Mouse (Mus musculus) retina, embryonic 14.5 days (tissue): Measurements from ENCODE around the gene Evi2a.
A peak's percentile ranks its signal among the peaks of the same experiment; 100 is the strongest.

Source experiments
- DNase-seq: peaks from one replicate; pipeline ENCODE4 v3.0.0-alpha.2; 2015; ENCODE audit warnings: low spot score

Gene Evi2a

DNA sequence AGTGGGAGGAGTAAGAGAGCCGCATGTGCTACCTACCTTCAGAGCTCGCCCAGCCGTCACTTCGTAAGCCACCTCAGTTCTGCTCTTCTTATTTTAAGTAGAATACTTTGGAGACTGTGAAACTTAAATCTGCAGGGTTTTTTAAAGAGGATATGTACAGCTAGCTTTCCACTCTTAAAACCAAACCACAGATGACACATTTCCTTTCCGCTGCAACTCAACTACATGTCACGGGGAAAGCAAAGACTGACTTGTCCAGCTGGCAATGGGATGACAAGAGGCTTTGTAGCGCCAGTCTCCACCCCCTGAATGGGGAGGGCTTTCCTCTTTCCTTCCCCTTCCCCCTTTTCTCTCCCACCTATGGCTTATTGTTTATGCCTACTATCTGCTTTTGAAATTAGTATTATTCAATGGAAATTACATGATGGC is at the start of gene Evi2a, which contains the start of gene Evi2:
Evi2a (minus strand) TSS at position 277 of the 429 bp plus-strand sequence.
Evi2 (minus strand) TSS at position 257 of the 429 bp plus-strand sequence.
- DNase-seq, result no peak

DNA sequence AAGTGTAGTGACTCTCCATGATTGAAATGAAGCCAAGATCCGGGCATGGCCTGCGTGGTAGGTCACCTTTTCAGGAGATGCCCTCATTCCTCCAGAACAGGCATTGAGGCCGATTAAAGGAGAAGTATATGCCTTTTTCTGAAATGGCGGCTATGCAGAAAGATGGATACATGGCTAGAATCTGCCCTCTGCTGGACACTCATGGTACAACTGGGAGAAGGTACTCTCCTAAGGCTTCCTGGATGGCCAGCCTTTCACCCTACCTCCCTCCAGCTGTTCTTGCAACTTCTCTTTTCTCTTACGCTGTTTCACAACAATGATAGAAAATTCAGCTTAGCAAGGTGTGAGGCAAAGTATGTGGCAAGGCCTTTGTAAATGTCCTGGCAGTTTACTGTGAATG is 47.3 kb upstream of the Evi2a start:
- peak; percentile 92 for DNase-seq

DNA sequence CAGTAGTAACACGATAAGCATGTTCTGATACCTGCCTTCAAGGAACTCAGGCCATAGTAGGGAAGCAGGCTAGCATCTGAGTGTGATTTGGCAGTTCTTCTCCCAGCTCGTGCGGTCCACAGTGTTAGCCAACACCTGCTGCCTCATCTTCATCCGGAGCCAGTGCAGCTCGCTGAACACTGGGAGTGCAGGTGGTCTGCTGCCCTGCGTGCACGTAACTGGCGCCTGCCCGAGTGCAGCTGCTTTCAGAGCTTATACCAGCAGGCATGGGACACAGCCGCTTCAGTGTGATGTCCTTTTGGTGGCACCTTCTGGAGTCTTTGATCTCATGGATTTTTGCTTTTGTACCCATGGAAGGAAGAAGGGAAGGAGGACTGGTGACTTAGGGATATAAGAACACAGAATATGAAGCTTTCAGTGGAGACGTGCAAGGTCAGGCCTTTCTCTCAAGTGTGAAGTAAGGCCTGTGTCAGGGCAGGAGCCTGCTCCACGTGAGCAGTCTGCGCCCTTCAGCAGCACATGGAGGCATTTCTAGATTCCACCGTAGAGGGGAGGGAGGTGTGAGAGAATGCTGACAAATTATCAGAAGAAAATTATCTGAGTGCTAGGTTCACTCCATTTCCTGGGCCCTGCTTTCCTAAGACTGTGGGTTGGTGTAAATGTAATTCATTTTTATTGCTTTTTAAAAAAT is 45.1 kb upstream of the Evi2a start:
- no peak for DNase-seq

DNA sequence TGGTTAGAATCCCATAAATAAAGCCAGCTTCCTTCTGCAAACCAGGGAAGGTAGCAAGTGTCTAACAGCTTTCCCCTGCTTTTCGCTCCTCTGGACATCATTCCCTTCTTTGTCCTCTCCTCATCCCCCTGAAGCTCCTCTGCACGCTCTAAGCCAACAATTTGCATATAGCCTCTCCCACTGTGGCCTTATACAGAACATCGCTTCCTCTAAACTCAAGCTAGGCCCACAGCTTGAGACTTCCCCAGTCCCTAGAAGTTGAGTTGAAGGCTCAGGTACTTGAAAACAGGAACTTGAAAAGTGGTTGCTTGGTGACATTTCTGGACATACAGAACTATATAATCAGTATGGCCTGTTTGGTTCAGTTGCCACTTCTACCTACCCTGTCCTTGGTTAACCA is 43.4 kb upstream of the Evi2a start:
- no peak for DNase-seq

DNA sequence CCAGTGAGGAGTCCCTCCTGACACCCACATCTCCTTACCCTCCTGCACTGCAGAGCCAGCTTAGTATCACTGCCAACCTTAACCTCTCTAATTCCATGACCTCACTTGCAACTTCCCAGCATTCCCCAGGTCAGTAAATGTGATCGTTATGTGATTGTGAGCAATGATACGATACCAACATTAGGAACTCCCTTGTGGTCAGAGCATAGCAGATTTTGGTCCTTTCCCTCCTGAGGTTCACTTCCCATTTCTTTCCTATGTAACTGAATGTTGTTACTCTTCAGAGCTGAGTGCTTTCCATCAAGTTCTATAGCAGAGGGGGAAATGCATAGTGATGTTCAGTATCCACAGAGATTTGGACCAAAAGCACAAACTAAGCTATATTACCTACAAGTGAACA is 39.9 kb upstream of the Evi2a start:
- DNase-seq, result no peak

DNA sequence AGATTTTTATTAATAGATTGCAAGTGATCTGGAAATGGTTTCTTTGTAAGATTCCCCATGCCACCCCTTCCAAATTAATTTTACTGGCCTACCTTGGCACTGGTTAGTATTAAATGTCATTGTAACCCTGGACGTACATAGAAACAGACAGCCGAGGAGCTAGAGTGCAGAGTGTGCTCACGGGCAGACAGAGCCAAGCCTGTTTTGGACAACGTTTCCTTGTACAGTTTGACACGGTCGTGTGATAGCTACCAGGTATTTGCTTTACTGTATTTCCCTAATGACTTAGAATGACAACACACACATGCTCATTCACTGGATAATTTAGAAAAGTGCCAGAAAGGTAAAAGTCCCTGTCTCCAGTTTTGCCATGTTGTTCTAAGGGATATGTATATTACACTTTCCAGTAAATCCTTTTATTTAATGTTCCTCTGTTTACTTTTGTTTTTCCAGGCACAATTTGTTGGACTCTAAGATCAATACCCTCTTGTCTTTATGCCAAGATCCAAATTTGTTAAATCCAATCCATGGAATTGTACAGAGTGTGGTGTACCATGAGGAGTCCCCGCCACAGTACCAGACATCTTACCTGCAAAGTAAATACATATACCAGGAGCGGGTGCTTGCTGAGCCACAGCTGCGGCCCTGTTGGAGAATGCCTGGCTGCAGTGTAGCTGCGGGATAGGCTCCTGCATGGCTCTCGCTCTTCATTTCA is 37.9 kb upstream of the Evi2a start:
- no peak for DNase-seq

DNA sequence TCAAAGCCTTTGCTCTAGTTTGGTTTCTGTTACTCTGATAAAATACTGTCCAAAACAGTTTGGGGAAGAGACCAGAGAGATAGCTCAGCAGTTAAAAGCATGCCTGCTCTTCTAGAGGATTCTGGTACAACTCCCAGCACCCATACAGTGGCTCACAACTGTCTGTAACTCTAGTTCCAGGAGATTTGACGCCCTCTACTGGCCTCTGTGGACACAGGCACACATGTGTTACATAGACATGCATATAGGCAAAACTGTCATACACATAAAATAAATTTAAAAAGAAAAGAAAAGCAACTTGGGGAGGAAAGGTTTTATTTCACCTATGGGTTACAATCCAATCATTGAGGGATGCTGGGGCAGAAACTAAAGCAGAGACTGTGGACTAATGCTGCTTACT is 36.5 kb upstream of the Evi2a start:
- DNase-seq, result no peak

DNA sequence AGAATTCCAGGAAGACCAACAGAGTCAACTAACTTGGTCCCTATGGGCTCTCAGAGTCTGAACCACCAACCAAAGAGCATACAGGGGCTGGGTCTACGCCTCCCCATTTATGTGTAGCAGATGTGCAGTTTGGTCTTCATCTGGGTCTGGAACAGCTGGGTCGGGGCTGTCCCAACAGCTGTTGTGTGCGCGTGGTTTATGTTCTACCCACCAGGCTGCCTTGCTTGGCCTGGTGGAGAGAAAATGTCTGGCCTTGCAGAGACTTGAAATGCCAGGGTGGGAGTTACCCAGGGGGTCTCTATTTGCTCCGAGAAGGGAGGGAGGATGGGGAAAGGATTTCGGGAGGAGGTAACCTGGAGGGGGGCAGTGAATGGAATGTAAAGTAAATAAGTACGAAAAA is 33.1 kb upstream of the Evi2a start:
- DNase-seq, result no peak

DNA sequence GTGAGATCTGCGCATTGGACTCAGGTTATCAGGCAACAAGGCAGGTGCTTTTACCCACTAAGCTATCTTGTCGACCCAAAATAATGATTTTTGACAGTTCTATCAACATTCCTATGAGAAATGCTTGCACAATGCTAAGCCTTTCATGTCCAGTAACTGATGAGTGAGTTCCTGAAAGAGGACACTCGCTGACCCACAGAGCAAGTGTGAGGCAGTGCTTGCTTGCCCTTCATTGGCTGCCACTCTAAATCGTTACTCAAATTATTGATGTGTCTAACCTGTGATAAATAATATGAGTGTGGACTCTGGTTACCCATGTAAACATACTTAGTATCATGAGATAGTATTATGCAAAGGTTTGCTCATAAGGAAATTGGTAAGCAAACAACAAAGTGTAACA is 30.1 kb upstream of the Evi2a start:
- DNase-seq, result no peak

DNA sequence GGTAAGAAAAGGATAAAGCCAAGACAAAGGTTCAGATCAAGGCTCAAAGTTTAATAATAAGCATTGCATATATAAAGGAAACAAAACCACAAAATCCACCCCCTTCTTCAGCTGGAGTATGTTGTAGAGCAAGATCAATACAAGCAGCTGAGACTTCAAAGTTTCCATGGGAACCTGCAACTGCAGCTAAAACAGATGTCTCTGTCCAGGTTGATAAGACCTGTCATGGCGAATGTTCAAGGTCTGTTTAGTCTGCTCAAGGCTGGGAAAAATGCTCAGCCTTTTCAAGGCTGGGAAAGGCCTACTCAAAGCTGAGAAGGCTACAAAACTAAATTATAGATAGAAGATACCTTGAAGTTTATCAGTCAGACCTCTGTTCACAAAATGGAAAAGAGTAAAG is 22.2 kb upstream of the Evi2a start:
- DNase-seq, result no peak

DNA sequence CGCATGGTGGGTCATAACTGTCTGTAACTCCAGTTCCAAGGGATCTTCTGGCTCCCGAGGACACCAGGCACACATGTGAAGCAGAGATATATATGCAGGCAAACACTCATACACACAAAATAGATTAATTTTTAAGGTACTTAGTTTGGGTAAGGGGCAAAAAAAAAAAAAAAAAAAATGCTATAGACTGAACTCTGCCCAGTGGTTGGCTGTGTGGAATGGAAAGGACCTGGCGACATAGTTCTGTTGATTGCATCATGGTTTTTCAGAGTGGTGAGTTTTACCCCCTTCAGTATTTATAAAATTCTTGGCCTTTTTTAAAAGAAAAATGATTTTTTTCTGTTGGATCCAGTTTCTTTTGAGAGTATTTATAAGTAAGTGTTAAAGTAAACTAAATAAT is 5.9 kb upstream of the Evi2a start:
- DNase-seq, result no peak

DNA sequence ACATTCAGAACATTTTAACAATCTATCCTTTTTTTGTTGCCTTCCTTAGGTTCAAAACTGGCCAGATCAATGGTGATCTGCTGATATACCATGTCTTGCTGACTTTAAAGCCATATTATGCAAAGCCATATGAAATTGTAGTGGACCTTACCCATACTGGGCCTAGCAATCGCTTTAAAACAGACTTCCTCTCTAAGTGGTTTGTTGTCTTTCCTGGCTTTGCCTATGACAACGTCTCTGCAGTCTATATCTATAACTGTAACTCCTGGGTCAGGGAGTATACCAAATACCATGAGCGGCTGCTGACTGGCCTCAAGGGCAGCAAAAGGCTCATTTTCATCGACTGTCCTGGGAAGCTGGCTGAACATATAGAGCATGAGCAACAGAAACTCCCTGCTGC is 5.1 kb upstream of the Evi2a start:
- DNase-seq, result no peak

DNA sequence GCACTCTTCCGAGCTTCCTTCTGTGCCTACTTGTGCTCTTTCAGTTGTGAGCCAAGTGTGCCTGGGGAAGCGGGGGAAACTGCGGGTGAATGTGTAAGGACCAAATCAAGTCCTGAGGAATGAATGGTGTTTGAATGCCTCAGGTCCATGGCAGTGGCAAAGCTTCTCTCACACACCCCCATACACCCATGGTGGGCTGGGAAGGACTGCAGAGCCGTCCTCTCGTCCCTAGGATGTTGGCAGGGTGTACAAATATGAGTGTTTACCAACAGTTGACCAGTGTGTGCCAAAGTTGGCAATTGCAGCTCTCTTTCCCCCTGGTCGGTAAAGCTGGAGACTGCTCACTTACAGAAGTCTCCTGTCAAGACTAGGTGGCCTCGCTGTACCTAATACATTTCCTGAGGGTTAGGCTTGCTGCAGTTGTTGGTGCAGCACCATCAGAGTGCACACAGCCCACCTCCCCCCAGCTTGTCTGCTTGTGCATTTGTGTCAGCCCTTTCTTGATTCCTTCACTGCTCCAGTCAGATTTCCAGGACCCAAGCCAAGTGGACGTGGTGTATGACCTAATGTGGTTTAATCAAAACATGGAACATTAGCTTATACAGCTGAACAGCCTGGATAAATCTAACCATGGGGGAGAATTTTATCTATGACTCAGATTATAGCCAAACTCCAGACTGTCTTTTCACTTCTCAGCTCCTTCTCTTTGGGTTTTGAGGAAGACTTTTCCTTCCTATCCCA is 3.7 kb upstream of the Evi2a start:
- DNase-seq, result no peak

DNA sequence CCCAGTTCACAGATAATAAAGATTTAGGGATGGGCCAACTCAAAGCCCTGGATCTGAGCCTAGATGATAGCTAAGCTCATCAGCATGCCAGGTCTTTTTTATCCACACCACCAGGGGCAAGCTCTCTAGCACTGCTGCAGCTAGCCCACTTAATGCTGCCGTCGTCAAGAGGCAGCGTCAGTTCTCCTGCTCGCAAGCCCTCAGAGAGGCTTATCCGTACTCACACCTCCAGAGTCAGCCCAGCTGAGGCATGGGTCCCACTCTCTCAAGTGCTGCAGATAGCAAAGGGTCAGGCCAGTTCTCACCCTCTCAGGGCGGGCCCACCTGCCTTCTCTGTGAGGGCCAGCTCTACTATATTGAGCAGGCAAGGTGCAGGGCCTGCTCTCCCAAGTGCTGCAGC is 2.9 kb upstream of the Evi2a start:
- DNase-seq, result no peak

DNA sequence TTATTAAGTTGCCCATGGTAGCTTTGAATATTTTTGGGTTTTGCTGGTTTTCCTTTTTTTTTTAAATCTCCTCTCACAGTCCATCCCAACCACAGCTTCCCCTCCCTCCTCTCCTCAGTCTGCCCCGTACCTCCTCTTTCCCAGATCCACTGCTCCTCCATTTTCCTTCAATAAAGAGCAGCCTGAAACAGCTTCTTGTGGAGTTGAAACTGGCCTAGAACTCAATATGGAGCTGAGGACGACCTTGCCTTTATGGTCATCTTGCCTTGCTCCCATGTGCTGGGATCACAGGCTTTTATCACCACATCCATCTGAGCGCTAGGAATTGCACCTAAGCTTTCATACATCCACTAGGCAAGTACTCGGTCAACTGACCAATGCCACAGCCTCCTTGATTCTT is 1.1 kb upstream of the Evi2a start:
- DNase-seq, result no peak

DNA sequence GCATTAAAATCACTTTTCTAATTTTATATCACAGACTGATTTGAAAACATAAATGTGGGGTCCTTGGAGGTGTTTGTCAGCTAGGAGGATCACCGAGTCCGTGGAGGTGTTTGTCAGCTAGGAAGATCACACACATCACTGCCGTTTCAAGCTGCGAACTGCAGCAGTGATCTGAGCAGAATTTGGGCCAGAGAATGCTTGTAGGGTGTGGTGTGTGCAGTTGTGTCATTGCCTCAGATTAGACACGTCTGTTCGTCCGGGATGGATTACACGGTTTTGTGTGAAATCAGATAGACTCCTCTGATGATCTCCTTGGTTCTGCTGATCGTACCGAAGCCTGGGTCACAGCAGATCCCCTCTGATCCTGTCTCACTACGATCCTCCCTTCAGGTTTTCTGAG is 365 bp upstream of the Evi2a start:
- no peak for DNase-seq

DNA sequence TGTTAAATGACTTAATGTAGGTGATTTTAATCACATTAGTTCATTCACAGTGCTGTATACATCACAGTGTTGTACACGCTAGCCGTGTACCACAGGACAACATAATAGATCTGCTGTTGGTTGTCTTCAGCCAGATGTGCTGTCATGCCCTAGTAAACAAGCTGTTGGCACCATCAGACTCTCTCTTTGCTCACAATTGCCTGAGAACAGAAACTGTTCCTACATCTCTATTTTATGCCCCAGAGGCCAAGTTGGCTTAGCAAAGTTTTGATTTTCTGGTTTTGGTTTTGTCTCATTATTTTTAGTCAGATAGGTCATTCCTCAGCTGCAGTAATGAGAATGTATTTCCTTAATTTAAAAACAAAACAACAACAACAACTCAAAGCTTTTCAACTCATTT is 673 bp downstream of the Evi2a start:
- no peak for DNase-seq

DNA sequence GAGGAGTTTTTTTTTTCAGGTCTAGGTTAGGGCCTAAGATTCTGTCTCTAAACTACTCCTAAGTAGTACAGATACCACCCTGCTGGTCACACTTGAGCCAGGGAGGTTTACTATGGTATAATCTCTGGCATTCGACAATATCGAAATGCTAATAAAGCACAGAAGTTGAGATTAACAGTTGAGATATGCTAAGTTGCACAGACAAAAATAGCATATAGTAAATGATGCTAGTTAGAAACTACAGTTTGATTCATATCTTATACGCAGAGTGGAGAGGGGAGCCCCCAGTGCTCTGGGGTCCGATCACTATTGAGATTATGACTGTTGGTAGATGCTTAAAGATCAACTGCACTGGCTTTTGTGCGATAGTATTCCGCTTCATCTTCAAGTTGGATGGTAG is 1.2 kb downstream of the Evi2a start:
- no peak for DNase-seq

DNA sequence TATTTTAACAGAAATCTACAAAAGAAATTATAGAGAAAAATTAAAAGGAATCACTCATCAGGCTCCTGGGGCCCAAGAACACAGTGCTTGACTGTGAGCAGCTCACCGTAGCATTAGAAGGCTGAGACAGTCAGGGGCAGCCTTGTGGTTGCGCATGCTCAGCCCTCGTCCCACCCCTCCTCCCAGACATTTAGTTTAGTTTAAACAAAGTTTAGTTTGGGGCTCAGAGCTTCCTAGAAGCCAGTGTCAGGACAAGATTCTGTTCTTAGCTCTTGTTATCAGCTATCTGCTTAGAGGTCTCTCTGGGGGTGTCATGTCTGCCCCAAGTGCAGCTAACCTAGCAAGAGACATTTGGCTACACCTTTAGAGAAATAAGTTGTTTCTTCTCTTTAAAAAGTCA is 1.8 kb downstream of the Evi2a start:
- DNase-seq, result no peak

DNA sequence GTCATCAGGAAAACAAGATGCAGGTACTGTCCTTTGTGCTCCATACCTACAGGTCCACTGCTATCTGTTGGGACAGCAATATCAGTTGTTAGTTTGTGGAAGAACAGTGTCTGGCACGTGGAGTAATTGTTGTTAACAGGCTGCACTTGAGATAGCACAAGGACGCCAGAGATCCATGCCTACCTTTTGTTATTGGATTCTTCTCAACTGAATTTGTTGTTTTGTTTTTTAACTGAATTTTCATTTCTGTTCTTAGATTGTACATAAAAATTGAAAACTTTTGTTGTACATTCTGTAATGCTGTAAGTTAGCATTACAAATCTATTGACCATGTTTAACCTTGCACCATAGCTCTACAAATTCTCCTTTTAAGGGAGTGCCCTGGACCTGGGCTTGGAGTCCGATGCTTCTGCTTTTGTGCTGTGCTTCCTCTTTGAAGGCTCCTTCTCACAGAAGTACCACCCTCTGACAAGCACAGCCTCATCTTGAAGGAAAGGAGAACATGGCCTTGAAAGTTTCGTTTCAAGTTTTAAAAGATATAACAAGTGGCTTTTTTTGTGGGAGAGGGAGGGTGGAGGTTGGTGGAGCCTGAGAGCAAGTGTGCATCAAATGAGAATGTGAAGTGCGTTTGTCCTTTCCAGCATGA is 2.5 kb downstream of the Evi2a start:
- DNase-seq, result no peak

DNA sequence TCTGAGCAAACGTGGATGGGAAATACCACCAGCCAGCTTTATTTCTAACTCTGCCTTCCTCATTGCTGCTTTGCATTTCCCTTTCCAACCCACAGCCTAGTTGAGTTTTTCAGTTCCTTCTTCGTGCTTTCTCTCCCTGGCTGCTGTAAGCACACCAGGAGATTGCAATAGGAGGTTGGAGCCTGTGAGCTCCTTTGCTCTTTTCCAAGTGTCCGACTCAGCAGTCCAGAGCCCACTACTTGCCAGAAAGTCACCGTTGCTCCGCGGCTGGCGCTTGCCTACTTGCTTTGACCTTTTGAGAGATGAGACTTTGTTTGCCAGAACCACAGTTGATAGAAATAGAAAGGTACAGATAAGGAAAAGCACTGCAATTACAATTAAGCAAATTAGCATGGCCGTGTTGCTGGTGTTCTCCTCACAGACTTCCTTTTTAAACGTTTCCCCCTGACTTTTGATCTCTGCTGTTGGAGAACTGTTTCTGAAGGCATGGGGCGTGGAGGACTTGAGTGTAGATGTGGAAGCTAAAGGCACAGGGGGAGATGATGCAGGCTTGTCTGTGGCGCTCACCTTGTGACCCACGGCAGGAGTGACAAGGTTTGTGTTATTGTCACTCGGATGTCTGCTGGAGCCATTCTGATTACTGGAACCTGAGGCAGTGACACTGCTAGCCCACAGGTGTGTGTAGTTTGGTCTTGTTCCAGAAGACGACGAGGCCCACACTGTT is 3.2 kb downstream of the Evi2a start:
- DNase-seq, result no peak

DNA sequence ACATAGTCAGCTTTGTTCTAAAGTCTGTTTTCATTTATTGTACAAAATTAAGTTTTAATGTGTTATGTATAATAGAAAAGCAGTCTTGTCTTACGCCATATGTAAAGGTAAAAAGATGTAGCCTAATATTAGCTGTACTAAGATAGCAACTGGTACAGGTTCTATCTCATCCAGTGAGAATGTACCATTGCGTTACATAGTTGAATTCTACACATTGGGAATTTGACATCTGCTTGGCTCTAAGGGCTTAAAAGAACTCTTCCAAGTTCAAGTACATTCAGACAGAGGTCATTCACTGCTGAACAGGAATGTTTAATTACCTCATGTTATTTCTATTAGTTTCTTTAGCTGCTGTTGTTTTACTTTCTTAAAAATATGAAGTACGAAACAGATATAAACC is 3.9 kb downstream of the Evi2a start:
- DNase-seq, result no peak
